ENCODE assay signal across 20 mouse cellular contexts in genomic region chr14:72582979-72583378, GRCm38 (mm10).
"Had no signal": no experiment of that assay in that cellular context is flagged by ENCODE, and none has a peak within 500 bp of the region (broad histone marks: within the 10 kb centered on the region; RNA-seq: fewer than 3 reads in every experiment).

No protein-coding gene starts in this region.

- DNase-seq: liver, postnatal 0 days; lung, adult 2 months; lung, postnatal 14 days; lung, postnatal 36 days; retina, postnatal 1 day; right cerebral cortex, adult 18-20 months; right cerebral cortex, postnatal 25 days; right cerebral cortex, postnatal 4 days; spleen, adult 18-20 months; thymus, adult 18-20 months; thymus, postnatal 14 days; thymus, postnatal 36 days had no signal

- H3K27me3 ChIP-seq: liver, embryonic 15.5 days; lung, embryonic 15.5 days; megakaryocyte, embryonic 14.5 days; midbrain, embryonic 13.5 days; midbrain, embryonic 15.5 days; neural tube, embryonic 12.5 days had no signal

- H3K27ac ChIP-seq: liver, embryonic 15.5 days; lung, embryonic 15.5 days; macrophage; midbrain, embryonic 13.5 days; midbrain, embryonic 15.5 days; neural tube, embryonic 12.5 days had no signal

- H3K4me1 ChIP-seq: liver, embryonic 15.5 days; lung, embryonic 15.5 days; midbrain, embryonic 15.5 days; neural tube, embryonic 12.5 days had no signal

- H3K9me3 ChIP-seq: liver, embryonic 15.5 days; lung, embryonic 15.5 days; megakaryocyte, embryonic 14.5 days; midbrain, embryonic 13.5 days; midbrain, embryonic 15.5 days; neural tube, embryonic 12.5 days had no signal

- H3K9ac ChIP-seq: liver, embryonic 15.5 days; liver, postnatal 0 days; lung, embryonic 15.5 days; midbrain, embryonic 13.5 days; midbrain, embryonic 15.5 days; neural tube, embryonic 12.5 days had no signal

- H3K4me2 ChIP-seq: liver, embryonic 15.5 days; lung, embryonic 15.5 days; midbrain, embryonic 13.5 days; midbrain, embryonic 15.5 days; neural tube, embryonic 12.5 days had no signal

- H3K4me3 ChIP-seq: liver, embryonic 15.5 days; lung, embryonic 15.5 days; megakaryocyte, embryonic 14.5 days; midbrain, embryonic 13.5 days; midbrain, embryonic 15.5 days; neural tube, embryonic 12.5 days had no signal

- ATAC-seq: liver, postnatal 0 days; lung, postnatal 0 days; midbrain, embryonic 13.5 days; midbrain, embryonic 15.5 days had no signal
